Mouse (Mus musculus): ENCODE data around the gene Accsl. TPM values are rescaled to one million over a fixed set of nuclear protein-coding genes. Genes with fewer than 3 reads are reported as not detected.

Gene Accsl
- total and polyA plus RNA-seq, 2 experiments from 2014 or later: 0.51 TPM; not detected in 1

DNA sequence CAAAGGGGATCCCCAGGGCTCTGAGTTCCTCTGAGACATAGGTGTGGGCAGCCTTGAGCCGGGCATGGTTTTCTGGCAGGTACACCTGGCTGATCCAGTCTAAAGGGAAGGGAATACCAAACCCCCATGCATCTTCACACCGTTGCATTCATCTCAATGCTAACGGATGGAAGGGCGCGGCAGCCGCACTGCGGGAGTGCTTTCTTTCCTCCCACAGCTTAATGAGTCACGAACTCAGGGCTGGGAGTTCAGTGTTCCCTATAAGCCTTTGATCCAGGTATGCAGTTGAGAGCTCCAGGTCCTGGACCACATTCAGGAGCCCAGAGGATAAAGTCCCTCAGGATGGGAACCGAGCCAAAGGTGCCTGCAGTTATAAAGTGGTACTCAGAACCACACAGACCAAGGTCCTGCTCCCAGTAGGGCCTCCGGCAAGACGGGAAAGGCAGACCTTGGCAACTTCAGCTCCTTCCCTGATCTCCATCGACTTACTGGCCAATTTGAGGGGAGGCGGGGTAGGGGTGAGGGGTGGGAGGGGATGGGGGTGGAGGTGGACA is 32.6 kb downstream of the Accsl start:
- DNase-seq (ENCODE audit: low spot score): no peak
- Histone ChIP-seq H3K4me1 (ENCODE audit: insufficient read depth, low read length) (no peaks in the 10 kb centered on the region), H3K9ac (replicated peaks; ENCODE audit: low read length, poor library complexity, severe bottlenecking) (no peak overlapping the region), H3K27ac (ENCODE audit: low read depth, low read length) (no peak overlapping the region), H3K27me3 (ENCODE audit: insufficient read depth, low read length) (no peaks in the 10 kb centered on the region), H3K4me3 (ENCODE audit: low read depth, low read length) (no peak overlapping the region), H3K36me3 (ENCODE audit: insufficient read depth, low read length) (peaks cover 10% of the 10 kb centered on the region), H3K4me2 (ENCODE audit: low read depth, low read length, poor library complexity, severe bottlenecking) (no peak overlapping the region), H3K9me3 (ENCODE audit: low read length) (no peaks in the 10 kb centered on the region)
- ATAC-seq (ENCODE audit: low FRiP score): no peak
- TF ChIP-seq CTCF (IDR thresholded peaks at IDR 0.05): no peak
- WGBS: 77% methylated on average over 13 of the region's 13 CpGs

- Histone ChIP-seq H3K27me3 (ENCODE audit: insufficient read depth, low read length) (no peaks in the 10 kb centered on the region), H3K9me3 (ENCODE audit: low read length) (no peaks in the 10 kb centered on the region), H3K4me2 (ENCODE audit: low read depth, low read length, poor library complexity, severe bottlenecking) (no peak overlapping the region), H3K36me3 (ENCODE audit: insufficient read depth, low read length) (peaks cover 7% of the 10 kb centered on the region; the same call in 1 of the 2 replicates), H3K9ac (replicated peaks; ENCODE audit: low read length, poor library complexity, severe bottlenecking) (no peak overlapping the region), H3K27ac (ENCODE audit: low read depth, low read length) (peak overlapping the region; percentile 12; the same call in 1 of the 2 replicates), H3K4me3 (ENCODE audit: low read depth, low read length) (no peak overlapping the region), H3K4me1 (ENCODE audit: insufficient read depth, low read length) (no peaks in the 10 kb centered on the region)
- no peak for TF ChIP-seq CTCF (IDR thresholded peaks at IDR 0.05)
- DNase-seq (ENCODE audit: low spot score) (no peak), ATAC-seq (ENCODE audit: low FRiP score) (no peak)
- 89% methylated on average over 11 of the region's 11 CpGs for WGBS
These were observed 33.4 kb downstream of the Accsl start for GRCm38 (mm10) chr2:93835596-93835995.

GRCm38 (mm10) chr2:93823519-93823918 is 45.4 kb downstream of the Accsl start:
- WGBS: 20% methylated on average over 8 of the region's 8 CpGs
- DNase-seq (ENCODE audit: low spot score): peak; percentile 96
- no peak overlapping the region for H3K9ac ChIP-seq (replicated peaks; ENCODE audit: low read length, poor library complexity, severe bottlenecking)

GRCm38 (mm10) chr2:93822045-93822749 is 46.8 kb downstream of the Accsl start, which contains the start of gene Ext2:
TSS of gene Ext2 (minus strand) at chr2:93822568.
- peak; percentile 96 for TF ChIP-seq CTCF (IDR thresholded peaks at IDR 0.05)
- Histone ChIP-seq H3K27me3 (ENCODE audit: insufficient read depth, low read length) (no peaks in the 10 kb centered on the region), H3K4me3 (ENCODE audit: low read depth, low read length) (peak within 1 kb of the TSS; percentile 96), H3K27ac (ENCODE audit: low read depth, low read length) (0 out of 2 replicates have a peak within 1 kb of the TSS, but pooled peaks have one; percentile 32), H3K4me1 (ENCODE audit: insufficient read depth, low read length) (peaks cover 7% of the 10 kb centered on the region; the same call in 1 of the 2 replicates), H3K9me3 (ENCODE audit: low read length) (no peaks in the 10 kb centered on the region), H3K4me2 (ENCODE audit: low read depth, low read length, poor library complexity, severe bottlenecking) (peak within 1 kb of the TSS; percentile 62), H3K36me3 (ENCODE audit: insufficient read depth, low read length) (0 out of 2 replicates have a peak, but pooled peaks cover 12% of the 10 kb centered on the region), H3K9ac (replicated peaks; ENCODE audit: low read length, poor library complexity, severe bottlenecking) (peak within 1 kb of the TSS; percentile 96)
- under 1% methylated on average over 60 of the region's 66 CpGs for WGBS
- peak; percentile 82 for DNase-seq (ENCODE audit: low spot score)
- peak; percentile 90 for ATAC-seq (ENCODE audit: low FRiP score)

More at GRCm38 (mm10) chr2:93823519-93823918, 45.4 kb downstream of the Accsl start:
- ATAC-seq (ENCODE audit: low FRiP score): no peak; the same call in 1 of the 2 replicates
- Histone ChIP-seq H3K4me3 (ENCODE audit: low read depth, low read length) (no peak overlapping the region), H3K27me3 (ENCODE audit: insufficient read depth, low read length) (no peaks in the 10 kb centered on the region), H3K27ac (ENCODE audit: low read depth, low read length) (no peak overlapping the region), H3K36me3 (ENCODE audit: insufficient read depth, low read length) (0 out of 2 replicates have a peak, but pooled peaks cover 10% of the 10 kb centered on the region), H3K4me1 (ENCODE audit: insufficient read depth, low read length) (peaks cover 7% of the 10 kb centered on the region; the same call in 1 of the 2 replicates), H3K9me3 (ENCODE audit: low read length) (no peaks in the 10 kb centered on the region), H3K4me2 (ENCODE audit: low read depth, low read length, poor library complexity, severe bottlenecking) (no peak overlapping the region)
- TF ChIP-seq CTCF (IDR thresholded peaks at IDR 0.05): peak; percentile 98

GRCm38 (mm10) chr2:93817791-93818190 is 51.2 kb downstream of the Accsl start:
- no peaks in the 10 kb centered on the region for H3K27me3 ChIP-seq (ENCODE audit: insufficient read depth, low read length)
- 94% methylated on average over 5 of the region's 5 CpGs for WGBS
- no peak for ATAC-seq (ENCODE audit: low FRiP score)
- no peaks in the 10 kb centered on the region for H3K9me3 ChIP-seq (ENCODE audit: low read length)
- H3K4me2 ChIP-seq (ENCODE audit: low read depth, low read length, poor library complexity, severe bottlenecking): no peak overlapping the region
- no peak overlapping the region for H3K4me3 ChIP-seq (ENCODE audit: low read depth, low read length)
- TF ChIP-seq CTCF (IDR thresholded peaks at IDR 0.05): no peak
- H3K27ac ChIP-seq (ENCODE audit: low read depth, low read length): no peak overlapping the region
- peaks cover 7% of the 10 kb centered on the region; the same call in 1 of the 2 replicates for H3K4me1 ChIP-seq (ENCODE audit: insufficient read depth, low read length)
- H3K9ac ChIP-seq (replicated peaks; ENCODE audit: low read length, poor library complexity, severe bottlenecking): no peak overlapping the region
- H3K36me3 ChIP-seq (ENCODE audit: insufficient read depth, low read length): peaks cover 19% of the 10 kb centered on the region; the same call in 1 of the 2 replicates
- no peak for DNase-seq (ENCODE audit: low spot score)

DNA sequence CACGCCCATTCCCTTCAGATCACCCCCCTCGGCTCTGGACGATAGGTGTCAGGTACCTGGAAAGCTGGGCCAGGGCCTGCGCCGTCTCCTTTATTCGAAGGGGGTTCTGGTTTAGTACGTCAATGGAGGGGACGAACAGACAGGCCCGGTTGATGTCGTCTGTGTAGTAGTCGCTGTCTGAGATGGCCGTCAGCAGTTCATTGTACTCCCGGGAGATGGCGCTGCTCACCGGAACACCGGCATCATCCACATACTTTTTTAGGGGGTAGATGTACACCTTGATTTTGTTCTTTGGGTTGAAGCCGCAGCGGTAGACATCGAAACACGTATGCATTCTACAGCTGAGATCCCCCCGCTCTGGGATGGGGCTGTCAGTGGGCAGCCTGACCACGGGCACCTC is 55.6 kb downstream of the Accsl start:
- no peak for ATAC-seq (ENCODE audit: low FRiP score)
- Histone ChIP-seq H3K9me3 (ENCODE audit: low read length) (no peaks in the 10 kb centered on the region), H3K27ac (ENCODE audit: low read depth, low read length) (no peak overlapping the region), H3K4me2 (ENCODE audit: low read depth, low read length, poor library complexity, severe bottlenecking) (no peak overlapping the region), H3K4me1 (ENCODE audit: insufficient read depth, low read length) (no peaks in the 10 kb centered on the region), H3K4me3 (ENCODE audit: low read depth, low read length) (no peak overlapping the region), H3K9ac (replicated peaks; ENCODE audit: low read length, poor library complexity, severe bottlenecking) (no peak overlapping the region), H3K27me3 (ENCODE audit: insufficient read depth, low read length) (no peaks in the 10 kb centered on the region), H3K36me3 (ENCODE audit: insufficient read depth, low read length) (peaks cover 33% of the 10 kb centered on the region)
- DNase-seq (ENCODE audit: low spot score): no peak
- WGBS: 95% methylated on average over 22 of the region's 22 CpGs
- no peak for TF ChIP-seq CTCF (IDR thresholded peaks at IDR 0.05)

Data from midbrain, postnatal 0 days (tissue).